Comparison of ENCODE assay signal across 13 mouse cellular contexts in genomic region chr6:136533804-136534203, GRCm38 (mm10). TPM values are rescaled to one million over a fixed set of nuclear protein-coding genes. Genes with fewer than 3 reads are reported as not detected.
DNase-seq lines count a peak whose midpoint lies in the region; ATAC-seq and TF ChIP-seq lines count a peak whose summit lies in the region.
"Had no signal": no experiment of that assay in that cellular context is flagged by ENCODE, and none has a peak within 500 bp of the region (broad histone marks: within the 10 kb centered on the region; RNA-seq: fewer than 3 reads in every experiment).

No protein-coding gene starts in this region.

- H3K9me3 ChIP-seq in heart, embryonic 10.5 days = no peaks in the 10 kb centered on the region
- H3K9me3 ChIP-seq in lung, postnatal 0 days (ENCODE audit: low read length) = no peaks in the 10 kb centered on the region
- no peaks in the 10 kb centered on the region for H3K9me3 ChIP-seq in forebrain, postnatal 0 days (ENCODE audit: low read length)
- H3K9me3 ChIP-seq: embryonic facial prominence, embryonic 15.5 days had no signal

- H3K4me2 ChIP-seq in lung, postnatal 0 days (replicated peaks; ENCODE audit: low read depth, low read length) = no peak overlapping the region
- H3K4me2 ChIP-seq in forebrain, postnatal 0 days (ENCODE audit: low read depth) = peak overlapping the region; percentile 25; the same call in 1 of the 2 replicates
- peak overlapping the region; percentile 6 for H3K4me2 ChIP-seq in myocyte (ENCODE audit: low read depth)
- H3K4me2 ChIP-seq: embryonic facial prominence, embryonic 15.5 days had no signal

- WGBS in heart, embryonic 10.5 days = 61% methylated on average over 4 of the region's 4 CpGs
- 68% methylated on average over 4 of the region's 4 CpGs for WGBS in lung, adult 2 months
- WGBS in lung, postnatal 0 days = 54% methylated on average over 4 of the region's 4 CpGs
- WGBS in forebrain, postnatal 0 days = 68% methylated on average over 4 of the region's 4 CpGs

- no peak for DNase-seq in heart, embryonic 10.5 days (ENCODE audit: low spot score)
- no peak for DNase-seq in heart, adult 9 months (ENCODE audit: low spot score in 2 of 2)
- peak; percentile 4 for DNase-seq in lung, adult 2 months
- DNase-seq in lung, postnatal 0 days (ENCODE audit: low spot score) = no peak
- no peak for DNase-seq in forebrain, postnatal 0 days
- DNase-seq in retina, embryonic 14.5 days (ENCODE audit: low spot score) = no peak
- DNase-seq in urinary bladder, postnatal 14 days (ENCODE audit: low spot score) = no peak
- DNase-seq: cerebellum, postnatal 25 days; lung, postnatal 10 days; right cerebral cortex, adult 18-20 months; thymus, postnatal 25 days had no signal

- TF ChIP-seq POLR2A in lung, adult 2 months (IDR thresholded peaks at IDR 0.05; ENCODE audit: borderline replicate concordance, extremely low read depth, low read depth, low read length) = no peak
- TF ChIP-seq POLR2A in myocyte (IDR thresholded peaks at IDR 0.05; ENCODE audit: insufficient read length, low read depth) = no peak

- H3K4me1 ChIP-seq in heart, embryonic 10.5 days = peaks cover 40% of the 10 kb centered on the region
- peaks cover 26% of the 10 kb centered on the region for H3K4me1 ChIP-seq in lung, adult 2 months (ENCODE audit: control insufficient read depth, insufficient read depth, low read length)
- H3K4me1 ChIP-seq in lung, postnatal 0 days (ENCODE audit: insufficient read depth, low read depth, low read length) = peaks cover 6% of the 10 kb centered on the region; the same call in 1 of the 2 replicates
- H3K4me1 ChIP-seq in forebrain, postnatal 0 days (ENCODE audit: insufficient read depth) = peaks cover 8% of the 10 kb centered on the region; the same call in 1 of the 2 replicates

- H3K27me3 ChIP-seq in heart, embryonic 10.5 days (ENCODE audit: insufficient read depth, poor library complexity, severe bottlenecking) = no peaks in the 10 kb centered on the region
- H3K27me3 ChIP-seq in lung, postnatal 0 days (replicated peaks; ENCODE audit: insufficient read depth, low read length) = no peaks in the 10 kb centered on the region
- no peaks in the 10 kb centered on the region for H3K27me3 ChIP-seq in forebrain, postnatal 0 days (ENCODE audit: insufficient read depth, low read length)
- H3K27me3 ChIP-seq in myocyte (ENCODE audit: control insufficient read depth, insufficient read depth, insufficient read length) = no peaks in the 10 kb centered on the region
- H3K27me3 ChIP-seq: embryonic facial prominence, embryonic 15.5 days had no signal

- ATAC-seq in lung, postnatal 0 days = no peak
- ATAC-seq in forebrain, postnatal 0 days = no peak

- peaks cover 75% of the 10 kb centered on the region for H3K79me2 ChIP-seq in myocyte (ENCODE audit: control insufficient read depth, insufficient read depth)

- no peak overlapping the region for H3K4me3 ChIP-seq in heart, embryonic 10.5 days
- H3K4me3 ChIP-seq in lung, adult 2 months (replicated peaks; ENCODE audit: extremely low read depth, low read depth, low read length) = no peak overlapping the region
- H3K4me3 ChIP-seq in lung, postnatal 0 days (ENCODE audit: low read depth, low read length) = no peak overlapping the region
- no peak overlapping the region for H3K4me3 ChIP-seq in forebrain, postnatal 0 days (ENCODE audit: low read depth, low read length)
- no peak overlapping the region for H3K4me3 ChIP-seq in myocyte

- peak overlapping the region; percentile 87 for H3K27ac ChIP-seq in heart, embryonic 10.5 days
- H3K27ac ChIP-seq in lung, postnatal 0 days (ENCODE audit: low read length) = no peak overlapping the region
- no peak overlapping the region for H3K27ac ChIP-seq in forebrain, postnatal 0 days (ENCODE audit: low read depth, low read length)

- TF ChIP-seq EP300 in lung, postnatal 0 days (IDR thresholded peaks at IDR 0.05) = no peak

- H3K9ac ChIP-seq in lung, postnatal 0 days (replicated peaks; ENCODE audit: low read depth) = no peak overlapping the region
- H3K9ac ChIP-seq in forebrain, postnatal 0 days = no peak overlapping the region
- H3K9ac ChIP-seq: embryonic facial prominence, embryonic 15.5 days had no signal

- no peak overlapping the region for H3ac ChIP-seq in myocyte (ENCODE audit: control insufficient read depth, insufficient read length)

- peaks cover 12% of the 10 kb centered on the region for H3K36me3 ChIP-seq in heart, embryonic 10.5 days
- no peaks in the 10 kb centered on the region for H3K36me3 ChIP-seq in lung, postnatal 0 days (ENCODE audit: insufficient read depth, low read length)
- peaks cover 6% of the 10 kb centered on the region; the same call in 1 of the 2 replicates for H3K36me3 ChIP-seq in forebrain, postnatal 0 days (ENCODE audit: insufficient read depth)
- H3K36me3 ChIP-seq in myocyte (ENCODE audit: control insufficient read depth, insufficient read depth) = no peaks in the 10 kb centered on the region

- TF ChIP-seq CTCF in lung, adult 2 months (IDR thresholded peaks at IDR 0.05; ENCODE audit: insufficient read depth, low read length) = no peak
- no peak for TF ChIP-seq CTCF in lung, postnatal 0 days (IDR thresholded peaks at IDR 0.05)
- TF ChIP-seq CTCF in forebrain, postnatal 0 days (IDR thresholded peaks at IDR 0.05; ENCODE audit: low read depth) = no peak

TF ChIP-seq in myocyte, 11 proteins besides CTCF, POLR2A, EP300 and RAD21:
- no peak for TF ChIP-seq TCF3 (IDR thresholded peaks at IDR 0.05; ENCODE audit: insufficient read length, low read depth)
- no peak for TF ChIP-seq MYOG (IDR thresholded peaks at IDR 0.05; ENCODE audit: control insufficient read depth in 1 of 3, insufficient read depth in 1 of 3, insufficient read length in 2 of 3, low read depth in 2 of 3)
- no peak for TF ChIP-seq CEBPB (IDR thresholded peaks at IDR 0.05; ENCODE audit: insufficient read depth, poor library complexity, severe bottlenecking)
- TF ChIP-seq TCF12 (IDR thresholded peaks at IDR 0.05; ENCODE audit: insufficient read depth, poor library complexity, severe bottlenecking) = no peak
- no peak for TF ChIP-seq REST (IDR thresholded peaks at IDR 0.05; ENCODE audit: insufficient read depth, insufficient read length)
- no peak for TF ChIP-seq MYOD1 (IDR thresholded peaks at IDR 0.05; ENCODE audit: control insufficient read depth in 1 of 3, insufficient read length in 2 of 3, low read depth in 2 of 3)
- TF ChIP-seq E2F4 (IDR thresholded peaks at IDR 0.05; ENCODE audit: insufficient read depth) = no peak
- TF ChIP-seq SRF (IDR thresholded peaks at IDR 0.05; ENCODE audit: control insufficient read depth, insufficient read length, low read depth) = no peak
- no peak for TF ChIP-seq MAX (IDR thresholded peaks at IDR 0.05; ENCODE audit: low read depth)
- no peak for TF ChIP-seq POLR2AphosphoS2 (IDR thresholded peaks at IDR 0.05; ENCODE audit: insufficient read length, low read depth)
- TF ChIP-seq USF1 (IDR thresholded peaks at IDR 0.05; ENCODE audit: low read depth) = no peak

RNA-seq across cellular contexts. Expression of gene Atf7ip, which starts 27.8 kb away (rescaled TPM):
- 37.7 and 42.4 TPM in 2 replicates for polyA plus RNA-seq in heart, embryonic 10.5 days (2016; fragmentation: Nextera tagmentation; extraction: Ambion mirVana)
- polyA plus RNA-seq in lung, adult 2 months (2012; rRNA removed) = 24.8 and 28.3 TPM in 2 replicates
- 13.9 and 14.9 TPM in 2 replicates for polyA plus RNA-seq in lung, postnatal 0 days (2015; fragmentation: Nextera tagmentation; extraction: Ambion mirVana)
- total RNA-seq in forebrain, postnatal 0 days (2014; rRNA removed) = 35.0 and 54.8 TPM in 2 replicates
- polyA plus RNA-seq in forebrain, postnatal 0 days (2015; fragmentation: Nextera tagmentation; extraction: Ambion mirVana) = 12.6 and 23.5 TPM in 2 replicates
- 11.6 TPM for polyA plus RNA-seq in myocyte (2012; fragmentation: generic; extraction: Trizol)
